Mouse (Mus musculus) thymus, postnatal 4 days (tissue): ENCODE measurements around the gene Rarg.

Source experiments
- DNase-seq: peaks from one replicate; pipeline ENCODE4 v3.0.0; 2021

The Rarg gene

GRCm38 (mm10) chr15:102202971-102203834, 54.1 kb downstream of the Rarg start, which contains the start of gene Zfp740:
Gene Zfp740, plus strand, starts transcription at chr15:102203249.
- DNase-seq, result peak; percentile 97

- DNase-seq, result no peak
Measured at GRCm38 (mm10) chr15:102198841-102199240, 58.5 kb downstream of the Rarg start.

- DNase-seq, result no peak
Measured at GRCm38 (mm10) chr15:102195373-102195772, 61.9 kb downstream of the Rarg start.

- DNase-seq, result no peak
Measured at GRCm38 (mm10) chr15:102194439-102194838, 62.9 kb downstream of the Rarg start.

- DNase-seq, result no peak
Measured at GRCm38 (mm10) chr15:102193652-102194051, 63.7 kb downstream of the Rarg start.

- no peak for DNase-seq
Measured at GRCm38 (mm10) chr15:102192820-102193386, 64.4 kb downstream of the Rarg start.

GRCm38 (mm10) chr15:102192271-102192812, 65.0 kb downstream of the Rarg start:
- DNase-seq, result no peak

GRCm38 (mm10) chr15:102191699-102192098, 65.6 kb downstream of the Rarg start:
- DNase-seq, result no peak

GRCm38 (mm10) chr15:102188883-102189282, 68.4 kb downstream of the Rarg start:
- no peak for DNase-seq

GRCm38 (mm10) chr15:102188096-102188495, 69.2 kb downstream of the Rarg start:
- no peak for DNase-seq

- DNase-seq, result no peak
Measured at GRCm38 (mm10) chr15:102186239-102186638, 71.1 kb downstream of the Rarg start.
